Mouse (Mus musculus): ENCODE results near the gene Stard7. TPM values are rescaled to one million over a fixed set of nuclear protein-coding genes. Genes with fewer than 3 reads are reported as not detected.
"Not testable (repeated sequence)": the region's sequence is repeated elsewhere in the genome, so short reads cannot be mapped to it uniquely, and the experiment has no call there.

The Stard7 gene
- polyA plus RNA-seq (2012; rRNA removed): 46.6 and 48.7 TPM in 2 replicates

- DNase-seq (ENCODE audit: low spot score): peak; percentile 93
Measured at GRCm38 (mm10) chr2:127269491-127270299, at the start of gene Stard7. Gene Stard7, plus strand, starts transcription at chr2:127270218.

DNA sequence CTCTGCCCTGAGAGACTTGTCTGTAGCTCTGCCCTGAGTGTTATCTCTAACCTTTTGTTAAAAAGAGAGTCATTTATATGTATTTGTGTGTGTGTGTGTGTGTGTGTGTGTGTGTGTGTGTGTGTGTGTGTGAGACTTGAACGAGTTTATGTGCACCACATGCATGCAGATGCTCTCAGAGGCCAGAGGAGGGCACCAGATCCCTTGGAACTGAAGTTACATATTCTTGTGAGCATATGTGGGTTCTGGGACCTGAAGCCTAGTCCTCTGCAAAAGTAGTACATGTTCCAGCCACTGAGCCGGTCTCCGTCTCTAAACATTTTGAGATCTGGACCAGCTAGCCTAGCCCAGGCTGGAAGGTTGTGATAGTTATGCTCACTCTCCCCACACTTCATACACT is 44.8 kb upstream of the Stard7 start:
- no peak for DNase-seq (ENCODE audit: low spot score)

- DNase-seq (ENCODE audit: low spot score): no peak
Measured at GRCm38 (mm10) chr2:127237897-127238610, 32.0 kb upstream of the Stard7 start.

- no peak for DNase-seq (ENCODE audit: low spot score)
Measured at GRCm38 (mm10) chr2:127240065-127240464, 30.0 kb upstream of the Stard7 start.

- peak; percentile 85 for DNase-seq (ENCODE audit: low spot score)
Measured at GRCm38 (mm10) chr2:127247592-127248333, 22.3 kb upstream of the Stard7 start, which contains the start of the genes Ciao1 and Tmem127. Gene Ciao1, minus strand, starts transcription at chr2:127247816. Gene Tmem127, plus strand, starts transcription at chr2:127247908.

DNA sequence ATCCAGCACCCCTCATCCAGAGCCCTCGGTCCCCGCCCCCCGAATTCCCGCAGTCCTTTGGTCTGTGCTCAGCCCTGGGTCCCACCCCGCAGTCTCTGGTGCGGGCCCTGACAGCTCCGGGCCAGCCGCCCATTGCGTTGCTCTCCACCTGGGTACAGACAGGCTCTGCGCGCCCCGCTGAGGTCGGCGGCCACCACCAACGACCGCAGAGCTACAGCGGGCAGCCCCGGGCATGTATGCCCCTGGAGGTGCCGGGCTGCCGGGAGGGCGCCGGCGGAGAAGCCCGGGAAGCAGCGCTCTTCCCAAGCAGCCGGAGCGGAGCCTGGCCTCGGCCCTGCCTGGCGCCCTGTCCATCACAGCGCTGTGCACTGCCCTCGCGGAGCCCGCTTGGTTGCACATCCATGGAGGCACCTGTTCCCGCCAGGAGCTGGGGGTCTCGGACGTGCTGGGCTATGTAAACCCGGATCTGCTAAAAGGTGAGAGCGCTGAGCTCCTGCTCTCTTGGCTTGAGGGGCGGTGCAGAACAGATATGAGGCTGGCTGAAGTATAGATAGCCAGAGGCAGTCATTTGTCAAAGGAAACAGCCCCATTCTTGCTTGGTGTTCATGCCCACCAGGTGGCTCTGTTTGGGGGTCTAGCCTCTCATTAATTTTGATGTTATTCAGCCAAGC is 21.5 kb upstream of the Stard7 start:
- DNase-seq (ENCODE audit: low spot score): peak; percentile 49

GRCm38 (mm10) chr2:127250291-127251008 is 19.6 kb upstream of the Stard7 start:
- DNase-seq (ENCODE audit: low spot score): no peak

DNA sequence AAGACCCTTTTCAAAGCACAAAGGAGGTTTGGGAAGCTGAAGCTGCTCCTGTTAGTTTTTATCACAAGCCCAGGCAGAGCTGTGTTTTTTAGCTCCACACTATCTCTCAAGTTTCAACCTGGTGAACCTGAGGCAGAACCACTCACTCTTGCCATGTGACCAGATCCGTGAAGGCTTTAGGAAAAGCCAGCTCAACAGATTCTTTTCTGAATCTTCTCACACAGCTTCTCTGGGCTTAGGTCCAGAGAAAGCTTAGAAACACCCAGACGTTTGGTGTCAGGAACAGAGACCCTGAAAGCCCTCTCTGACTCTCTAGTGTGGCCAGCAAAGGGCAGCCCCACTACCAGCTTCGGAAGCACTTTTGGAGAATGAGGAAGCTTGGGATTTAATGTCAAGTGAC is 18.6 kb upstream of the Stard7 start:
- no peak for DNase-seq (ENCODE audit: low spot score)

- DNase-seq (ENCODE audit: low spot score): no peak
Measured at GRCm38 (mm10) chr2:127251880-127252527, 18.0 kb upstream of the Stard7 start.

GRCm38 (mm10) chr2:127252787-127253186 is 17.2 kb upstream of the Stard7 start:
- no peak for DNase-seq (ENCODE audit: low spot score)

DNA sequence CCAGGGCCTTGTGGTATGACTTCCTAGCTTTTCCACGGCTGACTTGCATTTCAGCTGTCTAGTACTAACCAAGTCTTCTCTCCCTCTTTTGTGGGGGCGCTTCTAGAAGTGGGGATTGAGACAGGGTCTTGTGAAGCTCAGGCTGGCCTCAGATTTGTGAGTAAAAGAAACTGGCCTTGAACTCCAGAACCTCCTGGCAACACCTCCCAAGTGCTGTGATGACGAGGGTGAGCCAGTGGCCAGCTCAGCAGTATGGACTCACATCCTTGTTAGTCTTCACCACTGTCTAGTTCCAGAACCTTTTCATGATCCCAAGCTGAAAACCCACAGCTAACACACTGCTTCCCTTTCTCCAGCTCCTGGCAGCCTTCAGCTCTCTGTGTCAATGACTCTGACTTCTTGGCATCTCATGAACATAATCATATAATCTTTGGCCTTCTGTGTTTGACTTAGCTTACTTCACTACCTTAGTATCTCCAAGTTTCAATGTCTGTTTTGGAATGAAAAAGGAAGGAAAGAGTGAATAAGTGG is 15.3 kb upstream of the Stard7 start:
- DNase-seq (ENCODE audit: low spot score): no peak

- no peak for DNase-seq (ENCODE audit: low spot score)
Measured at GRCm38 (mm10) chr2:127255294-127255693, 14.7 kb upstream of the Stard7 start.

DNA sequence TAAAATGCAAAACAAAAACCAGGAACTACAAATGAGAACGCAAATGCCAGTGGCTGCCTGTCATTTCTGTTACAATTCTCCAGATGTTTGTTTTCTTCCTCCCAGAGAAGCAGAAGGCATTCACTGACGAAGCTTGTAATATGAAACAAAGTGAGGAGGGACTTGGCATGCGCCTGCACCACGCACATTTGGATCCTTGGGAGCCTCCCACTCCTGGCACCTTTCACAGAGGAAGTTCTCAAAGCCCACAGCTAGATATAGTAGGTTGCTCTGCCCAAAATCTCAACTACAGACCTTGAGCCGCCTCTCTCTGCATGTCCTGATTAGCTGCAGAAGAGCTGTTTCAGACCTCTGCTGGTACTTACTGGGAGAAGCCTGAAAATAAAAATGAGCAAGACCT is 10.7 kb upstream of the Stard7 start:
- no peak for DNase-seq (ENCODE audit: low spot score)

GRCm38 (mm10) chr2:127262480-127262879 is 7.5 kb upstream of the Stard7 start:
- DNase-seq (ENCODE audit: low spot score): no peak

GRCm38 (mm10) chr2:127267854-127268253 is 2.2 kb upstream of the Stard7 start:
- DNase-seq (ENCODE audit: low spot score): no peak

GRCm38 (mm10) chr2:127270300-127271041 is 453 bp downstream of the Stard7 start:
- peak; percentile 82 for DNase-seq (ENCODE audit: low spot score)

DNA sequence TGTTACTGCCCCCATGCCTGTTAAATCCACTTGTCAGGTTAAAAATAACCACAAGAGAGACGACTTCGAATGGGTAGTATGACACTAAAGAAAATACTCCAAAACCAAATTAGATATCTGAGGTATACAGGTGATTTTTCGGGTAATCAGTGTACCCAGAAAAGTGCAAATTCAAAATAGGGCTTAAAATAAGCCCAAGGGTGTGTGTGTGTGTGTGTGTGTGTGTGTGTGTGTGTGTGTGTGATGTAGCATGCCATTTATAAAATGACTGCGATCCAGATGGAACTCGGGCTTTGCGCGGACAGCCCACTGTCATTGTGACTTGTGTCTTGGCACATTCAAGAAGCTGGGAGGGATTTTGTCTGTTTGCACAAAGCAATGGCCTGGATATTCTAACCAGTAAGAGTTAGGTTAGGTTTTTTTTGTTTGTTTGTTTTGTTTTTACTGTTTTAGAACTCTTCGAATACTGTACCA is 1.1 kb downstream of the Stard7 start:
- no peak for DNase-seq (ENCODE audit: low spot score)

GRCm38 (mm10) chr2:127272049-127272448 is 2.0 kb downstream of the Stard7 start:
- DNase-seq (ENCODE audit: low spot score): not testable (repeated sequence)

DNA sequence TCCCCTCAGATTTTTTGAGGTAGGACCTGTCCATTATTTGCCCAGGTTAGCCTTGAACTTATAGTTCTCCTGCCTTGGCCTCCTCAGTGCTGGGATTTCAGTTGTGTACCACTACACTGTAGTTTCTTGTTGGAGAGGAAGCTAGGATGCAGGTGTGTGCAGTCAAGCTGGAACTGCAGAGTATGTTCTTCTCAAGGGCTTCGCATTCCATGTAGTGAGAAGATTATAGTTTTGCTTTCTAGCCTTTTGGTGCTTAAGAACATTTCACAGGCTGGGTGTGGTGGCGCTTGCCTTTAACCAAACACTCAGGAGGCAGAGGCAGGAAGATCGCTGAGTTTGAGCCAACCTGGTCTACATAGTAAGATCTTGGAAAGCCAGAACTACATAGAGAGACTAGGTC is 2.8 kb downstream of the Stard7 start:
- no peak for DNase-seq (ENCODE audit: low spot score)

Data from urinary bladder, adult 2 months (tissue).